ENCODE assay signal across 8 mouse cellular contexts in the genomic region with DNA sequence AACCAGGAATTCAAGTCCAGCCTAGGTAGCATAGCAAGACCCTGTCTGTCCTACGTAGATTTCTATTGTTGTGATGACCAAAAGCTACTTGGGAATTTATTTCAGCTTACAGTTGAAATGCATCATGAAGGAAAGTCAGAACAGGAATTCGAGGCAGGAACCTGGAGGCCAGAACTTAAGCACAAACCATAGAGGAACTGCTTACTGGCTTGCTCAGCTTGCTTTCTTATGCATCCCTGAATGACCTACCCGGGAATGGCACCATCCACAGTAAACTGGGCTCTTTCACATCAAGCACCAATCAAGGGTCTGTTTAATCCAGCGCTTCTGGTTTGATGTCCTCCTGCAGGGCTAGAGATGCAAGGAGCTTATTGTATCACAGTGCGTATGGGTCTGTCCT. TPM values are rescaled to one million over a fixed set of nuclear protein-coding genes. Genes with fewer than 3 reads are reported as not detected.
DNase-seq lines count a peak whose midpoint lies in the region; ATAC-seq and TF ChIP-seq lines count a peak whose summit lies in the region.

No protein-coding gene starts in this region.

- no peaks in the 10 kb centered on the region; the same call in 1 of the 2 replicates for H3K36me3 ChIP-seq in forebrain, embryonic 10.5 days (replicated peaks)
- no peaks in the 10 kb centered on the region for H3K36me3 ChIP-seq in forebrain, embryonic 16.5 days (ENCODE audit: control insufficient read depth, insufficient read depth)
- H3K36me3 ChIP-seq in lung, embryonic 15.5 days, result no peaks in the 10 kb centered on the region
- 0 out of 2 replicates have a peak, but pooled peaks cover 7% of the 10 kb centered on the region for H3K36me3 ChIP-seq in limb, embryonic 14.5 days (ENCODE audit: control insufficient read depth, insufficient read depth, low read length)
- no peaks in the 10 kb centered on the region for H3K36me3 ChIP-seq in stomach, postnatal 0 days (ENCODE audit: control insufficient read depth, insufficient read depth, low read length)

- no peak for TF ChIP-seq POLR2A in limb, embryonic 14.5 days (IDR thresholded peaks at IDR 0.05; ENCODE audit: borderline replicate concordance, extremely low read depth, insufficient read depth, insufficient read length)

- peak overlapping the region; percentile 78; the same call in 1 of the 2 replicates for H3K4me3 ChIP-seq in forebrain, embryonic 10.5 days
- no peak overlapping the region for H3K4me3 ChIP-seq in forebrain, embryonic 16.5 days (replicated peaks; ENCODE audit: low read length)
- H3K4me3 ChIP-seq in lung, embryonic 15.5 days, result peak overlapping the region; percentile 68
- H3K4me3 ChIP-seq in limb, embryonic 14.5 days (replicated peaks; ENCODE audit: low read length), result peak overlapping the region; percentile 73; the same call in 1 of the 2 replicates
- peak overlapping the region; percentile 74; the same call in 1 of the 2 replicates for H3K4me3 ChIP-seq in stomach, postnatal 0 days (ENCODE audit: low read depth, low read length)

- H3K4me2 ChIP-seq in forebrain, embryonic 16.5 days (ENCODE audit: low read length), result no peak overlapping the region
- H3K4me2 ChIP-seq in lung, embryonic 15.5 days, result peak overlapping the region; percentile 91
- H3K4me2 ChIP-seq in limb, embryonic 14.5 days (replicated peaks; ENCODE audit: low read depth, low read length, severe bottlenecking), result peak overlapping the region; percentile 59
- H3K4me2 ChIP-seq in stomach, postnatal 0 days (replicated peaks; ENCODE audit: low read depth), result peak overlapping the region; percentile 83

- WGBS in forebrain, embryonic 10.5 days, result 63% methylated on average over 5 of the region's 5 CpGs
- WGBS in forebrain, embryonic 16.5 days, result 52% methylated on average over 5 of the region's 5 CpGs
- WGBS in lung, embryonic 15.5 days, result 52% methylated on average over 5 of the region's 5 CpGs
- 50% methylated on average over 5 of the region's 5 CpGs for WGBS in limb, embryonic 14.5 days
- 46% methylated on average over 5 of the region's 5 CpGs for WGBS in stomach, postnatal 0 days

- H3K27ac ChIP-seq in forebrain, embryonic 10.5 days, result peak overlapping the region; percentile 89; the same call in 1 of the 2 replicates
- H3K27ac ChIP-seq in forebrain, embryonic 16.5 days (ENCODE audit: low read length), result no peak overlapping the region
- H3K27ac ChIP-seq in lung, embryonic 15.5 days, result no peak overlapping the region; the same call in 1 of the 2 replicates
- peak overlapping the region; percentile 94 for H3K27ac ChIP-seq in limb, embryonic 14.5 days (replicated peaks; ENCODE audit: low read depth, low read length)
- peak overlapping the region; percentile 93 for H3K27ac ChIP-seq in stomach, postnatal 0 days (replicated peaks)

- no peak overlapping the region for H3K9ac ChIP-seq in forebrain, embryonic 16.5 days (replicated peaks; ENCODE audit: low read depth, low read length)
- 0 out of 2 replicates have a peak overlapping the region, but pooled peaks have one; percentile 9 for H3K9ac ChIP-seq in lung, embryonic 15.5 days
- peak overlapping the region; percentile 77; the same call in 1 of the 2 replicates for H3K9ac ChIP-seq in limb, embryonic 14.5 days (ENCODE audit: low read depth, low read length, severe bottlenecking)
- peak overlapping the region; percentile 62 for H3K9ac ChIP-seq in stomach, postnatal 0 days (ENCODE audit: low read length)

- H3K9me3 ChIP-seq in forebrain, embryonic 10.5 days, result no peaks in the 10 kb centered on the region
- H3K9me3 ChIP-seq in forebrain, embryonic 16.5 days (ENCODE audit: control insufficient read depth, low read length), result no peaks in the 10 kb centered on the region
- H3K9me3 ChIP-seq in lung, embryonic 15.5 days, result no peaks in the 10 kb centered on the region
- no peaks in the 10 kb centered on the region for H3K9me3 ChIP-seq in limb, embryonic 14.5 days (ENCODE audit: control insufficient read depth, low read length)
- no peaks in the 10 kb centered on the region for H3K9me3 ChIP-seq in stomach, postnatal 0 days (ENCODE audit: control insufficient read depth, low read length)

- TF ChIP-seq CTCF in stomach, postnatal 0 days (IDR thresholded peaks at IDR 0.05; ENCODE audit: low read depth), result no peak

- no peak for DNase-seq in forebrain, embryonic 10.5 days (ENCODE audit: extremely low spot score, low spot score)
- DNase-seq in lung, postnatal 14 days, result no peak
- DNase-seq in limb, embryonic 14.5 days (ENCODE audit: low spot score), result no peak
- DNase-seq in stomach, postnatal 0 days (ENCODE audit: low spot score), result no peak
- no peak for DNase-seq in cerebellum, adult 18-20 months
- DNase-seq in ovary, postnatal 10 days (ENCODE audit: low spot score), result no peak

- H3K4me1 ChIP-seq in forebrain, embryonic 10.5 days, result peaks cover 25% of the 10 kb centered on the region
- peaks cover 13% of the 10 kb centered on the region for H3K4me1 ChIP-seq in forebrain, embryonic 16.5 days (replicated peaks; ENCODE audit: control insufficient read depth, insufficient read depth, low read length)
- peaks cover 11% of the 10 kb centered on the region for H3K4me1 ChIP-seq in lung, embryonic 15.5 days
- peaks cover 3% of the 10 kb centered on the region; the same call in 1 of the 2 replicates for H3K4me1 ChIP-seq in limb, embryonic 14.5 days (ENCODE audit: control insufficient read depth, insufficient read depth, low read length)
- H3K4me1 ChIP-seq in stomach, postnatal 0 days (replicated peaks; ENCODE audit: control insufficient read depth, insufficient read depth), result no peaks in the 10 kb centered on the region

- peaks cover 4% of the 10 kb centered on the region; the same call in 1 of the 2 replicates for H3K27me3 ChIP-seq in forebrain, embryonic 10.5 days (ENCODE audit: poor library complexity, severe bottlenecking)
- peaks cover 3% of the 10 kb centered on the region; the same call in 1 of the 2 replicates for H3K27me3 ChIP-seq in forebrain, embryonic 16.5 days (replicated peaks; ENCODE audit: control insufficient read depth, insufficient read depth, low read length)
- no peaks in the 10 kb centered on the region for H3K27me3 ChIP-seq in lung, embryonic 15.5 days
- H3K27me3 ChIP-seq in limb, embryonic 14.5 days (ENCODE audit: control insufficient read depth, insufficient read depth, low read length), result no peaks in the 10 kb centered on the region
- H3K27me3 ChIP-seq in stomach, postnatal 0 days (ENCODE audit: control insufficient read depth, insufficient read depth, low read length), result no peaks in the 10 kb centered on the region

- no peak for TF ChIP-seq EP300 in stomach, postnatal 0 days (optimal IDR thresholded peaks at IDR 0.05)

- no peak for ATAC-seq in forebrain, embryonic 16.5 days
- ATAC-seq in lung, embryonic 15.5 days (ENCODE audit: borderline replicate concordance, extremely low read depth, low FRiP score, low TSS enrichment), result no peak
- no peak for ATAC-seq in limb, embryonic 14.5 days (ENCODE audit: low FRiP score, low read depth)
- no peak for ATAC-seq in stomach, postnatal 0 days (ENCODE audit: low FRiP score, low TSS enrichment)

RNA-seq across cellular contexts. Expression of gene Mertk, which starts 1.2 kb away (rescaled TPM):
- 5.0 and 5.1 TPM in 2 replicates for polyA plus RNA-seq in forebrain, embryonic 10.5 days (2016; fragmentation: Nextera tagmentation; extraction: Ambion mirVana)
- 0.73 and 1.2 TPM in 2 replicates for polyA plus RNA-seq in forebrain, embryonic 16.5 days (2015; fragmentation: Nextera tagmentation; extraction: Ambion mirVana)
- 4.1 and 5.6 TPM in 2 replicates for polyA plus RNA-seq in lung, embryonic 15.5 days (2015; fragmentation: Nextera tagmentation; extraction: Ambion mirVana)
- 13.5 and 14.9 TPM in 2 replicates for polyA plus RNA-seq in limb, embryonic 14.5 days (2012; rRNA removed)
- polyA plus RNA-seq in limb, embryonic 14.5 days (2014; fragmentation: Nextera tagmentation; extraction: Ambion mirVana), result 11.1 and 12.3 TPM in 2 replicates
- polyA plus RNA-seq in stomach, postnatal 0 days (2015; fragmentation: Nextera tagmentation; extraction: Ambion mirVana), result 1.4 and 1.6 TPM in 2 replicates

RNA-seq across cellular contexts. Expression of gene Anapc1, which starts 10.4 kb away (rescaled TPM):
- polyA plus RNA-seq in forebrain, embryonic 10.5 days (2016; fragmentation: Nextera tagmentation; extraction: Ambion mirVana), result 92.0 and 97.6 TPM in 2 replicates
- polyA plus RNA-seq in forebrain, embryonic 16.5 days (2015; fragmentation: Nextera tagmentation; extraction: Ambion mirVana), result 59.5 and 62.2 TPM in 2 replicates
- 67.2 and 71.8 TPM in 2 replicates for polyA plus RNA-seq in lung, embryonic 15.5 days (2015; fragmentation: Nextera tagmentation; extraction: Ambion mirVana)
- polyA plus RNA-seq in limb, embryonic 14.5 days (2012; rRNA removed), result 75.3 and 84.3 TPM in 2 replicates
- 65.1 and 67.8 TPM in 2 replicates for polyA plus RNA-seq in limb, embryonic 14.5 days (2014; fragmentation: Nextera tagmentation; extraction: Ambion mirVana)
- polyA plus RNA-seq in stomach, postnatal 0 days (2015; fragmentation: Nextera tagmentation; extraction: Ambion mirVana), result 12.0 and 13.3 TPM in 2 replicates

Comparison
In these comparisons a context has a peak if more than half of its experiments do, and no peak if none do; other contexts are left out.
1. H3K27ac ChIP-seq: peak in forebrain, embryonic 10.5 days (single experiment), limb, embryonic 14.5 days (single experiment) and stomach, postnatal 0 days (single experiment); none in forebrain, embryonic 16.5 days (single experiment) and lung, embryonic 15.5 days (single experiment).